Mouse (Mus musculus): ENCODE measurements around the gene Brpf1. TPM values are rescaled to one million over a fixed set of nuclear protein-coding genes. Genes with fewer than 3 reads are reported as not detected.

The Brpf1 gene
- 24.2 and 26.3 TPM in 2 replicates for polyA plus RNA-seq (2012; rRNA removed)

DNA sequence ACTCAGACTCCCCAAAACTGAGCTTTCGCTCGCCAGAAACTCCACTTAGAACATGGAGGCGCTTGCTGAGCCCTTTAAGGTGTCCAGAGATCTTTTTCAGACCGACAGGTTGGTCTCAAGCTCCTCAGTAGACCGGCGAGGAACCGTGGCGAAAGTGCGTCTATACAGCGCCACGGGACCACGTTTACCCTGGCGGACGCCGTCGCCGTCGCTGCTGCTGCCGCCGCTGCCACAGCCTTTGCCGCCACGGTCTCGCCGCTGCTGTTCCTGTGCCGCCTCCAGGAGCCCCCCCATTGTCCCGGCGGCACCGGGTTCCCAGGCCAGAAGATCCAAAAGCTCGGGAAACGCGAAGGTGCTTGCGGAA lies at the start of gene Brpf1:
TSS of gene Brpf1 (plus strand) at position 152 of the 364 bp plus-strand sequence.
- peak within 1 kb of the TSS; percentile 74 for H3K4me3 ChIP-seq (ENCODE audit: extremely low read depth, insufficient read depth, insufficient read length)
- WGBS: 1% methylated on average over 32 of the region's 32 CpGs
- H3K27me3 ChIP-seq (ENCODE audit: control insufficient read depth, insufficient read depth, low read length): no peaks in the 10 kb centered on the region
- peaks cover 10% of the 10 kb centered on the region for H3K36me3 ChIP-seq (ENCODE audit: control insufficient read depth, insufficient read depth, low read length)
- peak; percentile 15; the same call in 1 of the 2 replicates for TF ChIP-seq POLR2A (IDR thresholded peaks at IDR 0.05; ENCODE audit: low read depth, low read length)
- TF ChIP-seq CTCF (IDR thresholded peaks at IDR 0.05; ENCODE audit: extremely low read depth, insufficient read depth, insufficient read length, insufficient replicate concordance): no peak
- no peak for DNase-seq (ENCODE audit: low read depth in 1 of 2, low spot score in 2 of 2)
- H3K27ac ChIP-seq (ENCODE audit: insufficient read depth, low read length): peak within 1 kb of the TSS; percentile 99
- no peaks in the 10 kb centered on the region; the same call in 1 of the 2 replicates for H3K4me1 ChIP-seq (ENCODE audit: control insufficient read depth, insufficient read depth, insufficient read length)

GRCm38 (mm10) chr6:113261174-113261858 lies 45.6 kb upstream of the Brpf1 start:
- Histone ChIP-seq H3K4me1 (ENCODE audit: control insufficient read depth, insufficient read depth, insufficient read length) (no peaks in the 10 kb centered on the region), H3K27me3 (ENCODE audit: control insufficient read depth, insufficient read depth, low read length) (no peaks in the 10 kb centered on the region), H3K27ac (ENCODE audit: insufficient read depth, low read length) (peak overlapping the region; percentile 12; the same call in 1 of the 2 replicates), H3K36me3 (ENCODE audit: control insufficient read depth, insufficient read depth, low read length) (peaks cover 68% of the 10 kb centered on the region), H3K4me3 (ENCODE audit: extremely low read depth, insufficient read depth, insufficient read length) (no peak overlapping the region)
- TF ChIP-seq CTCF (IDR thresholded peaks at IDR 0.05; ENCODE audit: extremely low read depth, insufficient read depth, insufficient read length, insufficient replicate concordance): no peak
- TF ChIP-seq POLR2A (IDR thresholded peaks at IDR 0.05; ENCODE audit: low read depth, low read length): no peak
- DNase-seq (ENCODE audit: low read depth in 1 of 2, low spot score in 2 of 2): no peak
- WGBS: 50% methylated on average over 8 of the region's 8 CpGs

- H3K36me3 ChIP-seq (ENCODE audit: control insufficient read depth, insufficient read depth, low read length): peaks cover 68% of the 10 kb centered on the region
- H3K4me1 ChIP-seq (ENCODE audit: control insufficient read depth, insufficient read depth, insufficient read length): no peaks in the 10 kb centered on the region
- no peak for DNase-seq (ENCODE audit: low read depth in 1 of 2, low spot score in 2 of 2)
- H3K27ac ChIP-seq (ENCODE audit: insufficient read depth, low read length): no peak overlapping the region
- H3K4me3 ChIP-seq (ENCODE audit: extremely low read depth, insufficient read depth, insufficient read length): no peak overlapping the region
- WGBS: 89% methylated on average over 6 of the region's 6 CpGs
- TF ChIP-seq CTCF (IDR thresholded peaks at IDR 0.05; ENCODE audit: extremely low read depth, insufficient read depth, insufficient read length, insufficient replicate concordance): no peak
- no peak for TF ChIP-seq POLR2A (IDR thresholded peaks at IDR 0.05; ENCODE audit: low read depth, low read length)
- H3K27me3 ChIP-seq (ENCODE audit: control insufficient read depth, insufficient read depth, low read length): no peaks in the 10 kb centered on the region
These were observed 43.4 kb upstream of the Brpf1 start for GRCm38 (mm10) chr6:113263531-113263930.

DNA sequence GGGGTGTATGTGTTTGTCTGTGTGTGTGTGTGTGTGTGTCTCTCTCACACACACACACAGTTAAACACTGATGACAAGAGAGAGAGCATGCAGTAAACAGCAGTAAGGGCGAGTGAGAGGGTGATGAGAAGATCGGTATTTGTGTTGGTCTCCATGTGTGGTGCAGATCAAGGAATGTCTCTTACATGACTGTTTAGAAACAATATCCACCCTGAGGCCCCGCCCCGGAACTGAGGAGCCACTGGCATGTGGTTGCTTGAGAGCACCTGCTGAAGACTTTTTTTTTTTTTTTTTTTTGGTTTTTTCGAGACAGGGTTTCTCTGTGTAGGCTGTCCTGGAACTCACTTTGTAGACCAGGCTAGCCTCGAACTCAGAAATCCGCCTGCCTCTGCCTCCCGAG lies 42.5 kb upstream of the Brpf1 start:
- Histone ChIP-seq H3K36me3 (ENCODE audit: control insufficient read depth, insufficient read depth, low read length) (peaks cover 65% of the 10 kb centered on the region), H3K4me3 (ENCODE audit: extremely low read depth, insufficient read depth, insufficient read length) (no peak overlapping the region), H3K4me1 (ENCODE audit: control insufficient read depth, insufficient read depth, insufficient read length) (no peaks in the 10 kb centered on the region), H3K27me3 (ENCODE audit: control insufficient read depth, insufficient read depth, low read length) (no peaks in the 10 kb centered on the region), H3K27ac (ENCODE audit: insufficient read depth, low read length) (no peak overlapping the region)
- TF ChIP-seq CTCF (IDR thresholded peaks at IDR 0.05; ENCODE audit: extremely low read depth, insufficient read depth, insufficient read length, insufficient replicate concordance) (no peak), POLR2A (IDR thresholded peaks at IDR 0.05; ENCODE audit: low read depth, low read length) (no peak)
- WGBS: 90% methylated on average over 8 of the region's 8 CpGs
- no peak for DNase-seq (ENCODE audit: low read depth in 1 of 2, low spot score in 2 of 2)

GRCm38 (mm10) chr6:113266996-113267655 lies 39.8 kb upstream of the Brpf1 start:
- DNase-seq (ENCODE audit: low read depth in 1 of 2, low spot score in 2 of 2): no peak
- 92% methylated on average over 7 of the region's 7 CpGs for WGBS
- Histone ChIP-seq H3K36me3 (ENCODE audit: control insufficient read depth, insufficient read depth, low read length) (peaks cover 69% of the 10 kb centered on the region), H3K27ac (ENCODE audit: insufficient read depth, low read length) (no peak overlapping the region), H3K27me3 (ENCODE audit: control insufficient read depth, insufficient read depth, low read length) (no peaks in the 10 kb centered on the region), H3K4me1 (ENCODE audit: control insufficient read depth, insufficient read depth, insufficient read length) (no peaks in the 10 kb centered on the region), H3K4me3 (ENCODE audit: extremely low read depth, insufficient read depth, insufficient read length) (no peak overlapping the region)
- TF ChIP-seq CTCF (IDR thresholded peaks at IDR 0.05; ENCODE audit: extremely low read depth, insufficient read depth, insufficient read length, insufficient replicate concordance): no peak
- no peak for TF ChIP-seq POLR2A (IDR thresholded peaks at IDR 0.05; ENCODE audit: low read depth, low read length)

DNA sequence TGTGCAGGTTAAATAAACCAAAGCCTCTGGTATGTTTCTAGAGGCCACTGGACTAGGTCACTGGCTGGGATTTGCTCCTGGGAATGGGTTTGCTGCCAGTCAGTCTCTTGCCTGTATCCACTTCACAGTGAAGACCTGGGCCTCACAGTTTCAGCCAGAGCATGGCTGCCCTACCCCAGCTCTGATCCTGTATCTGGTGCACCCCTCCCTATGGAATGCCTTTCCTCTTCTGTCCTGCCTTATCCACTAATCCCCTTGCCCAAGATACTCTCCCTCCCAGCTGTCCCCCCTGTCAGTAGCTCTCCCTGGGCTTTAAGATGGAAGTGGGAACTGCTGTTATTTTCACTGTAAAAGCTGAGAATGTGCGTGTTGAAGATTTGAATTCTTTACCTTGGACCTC lies 38.9 kb upstream of the Brpf1 start:
- H3K27me3 ChIP-seq (ENCODE audit: control insufficient read depth, insufficient read depth, low read length): no peaks in the 10 kb centered on the region
- no peak for DNase-seq (ENCODE audit: low read depth in 1 of 2, low spot score in 2 of 2)
- WGBS: 98% methylated on average over 1 of the region's 1 CpGs
- H3K27ac ChIP-seq (ENCODE audit: insufficient read depth, low read length): no peak overlapping the region
- H3K36me3 ChIP-seq (ENCODE audit: control insufficient read depth, insufficient read depth, low read length): peaks cover 62% of the 10 kb centered on the region
- H3K4me3 ChIP-seq (ENCODE audit: extremely low read depth, insufficient read depth, insufficient read length): no peak overlapping the region
- TF ChIP-seq CTCF (IDR thresholded peaks at IDR 0.05; ENCODE audit: extremely low read depth, insufficient read depth, insufficient read length, insufficient replicate concordance) (no peak), POLR2A (IDR thresholded peaks at IDR 0.05; ENCODE audit: low read depth, low read length) (no peak)
- no peaks in the 10 kb centered on the region for H3K4me1 ChIP-seq (ENCODE audit: control insufficient read depth, insufficient read depth, insufficient read length)

DNA sequence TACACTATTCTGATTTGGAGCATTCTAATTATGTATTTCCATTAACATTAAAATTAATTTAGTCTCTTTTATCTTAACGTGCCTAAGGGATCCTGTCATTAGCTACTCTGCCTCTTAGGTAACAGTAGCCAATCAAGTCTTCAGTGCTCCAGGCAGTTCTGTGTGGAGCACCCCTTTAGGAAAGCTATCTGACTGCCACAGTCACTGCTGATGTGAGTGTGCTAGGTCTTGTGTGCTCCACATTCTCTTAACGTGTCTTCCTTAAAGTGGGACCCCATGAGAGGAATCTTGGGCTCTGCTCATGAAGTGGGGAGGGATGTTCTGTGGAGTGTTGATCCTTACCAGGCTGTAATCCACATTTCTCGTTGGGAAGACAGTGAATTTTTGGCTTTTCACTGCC lies 34.6 kb upstream of the Brpf1 start:
- no peak for DNase-seq (ENCODE audit: low read depth in 1 of 2, low spot score in 2 of 2)
- H3K4me1 ChIP-seq (ENCODE audit: control insufficient read depth, insufficient read depth, insufficient read length): no peaks in the 10 kb centered on the region
- TF ChIP-seq POLR2A (IDR thresholded peaks at IDR 0.05; ENCODE audit: low read depth, low read length) (no peak), CTCF (IDR thresholded peaks at IDR 0.05; ENCODE audit: extremely low read depth, insufficient read depth, insufficient read length, insufficient replicate concordance) (no peak)
- H3K27me3 ChIP-seq (ENCODE audit: control insufficient read depth, insufficient read depth, low read length): no peaks in the 10 kb centered on the region
- H3K36me3 ChIP-seq (ENCODE audit: control insufficient read depth, insufficient read depth, low read length): peaks cover 43% of the 10 kb centered on the region
- 0 out of 2 replicates have a peak overlapping the region, but pooled peaks have one; percentile 15 for H3K27ac ChIP-seq (ENCODE audit: insufficient read depth, low read length)
- 83% methylated on average over 3 of the region's 3 CpGs for WGBS
- H3K4me3 ChIP-seq (ENCODE audit: extremely low read depth, insufficient read depth, insufficient read length): no peak overlapping the region
